ENCODE assay signal across 8 mouse cellular contexts in genomic region chr3:116711624-116712435, GRCm38 (mm10). TPM values are rescaled to one million over a fixed set of nuclear protein-coding genes. Genes with fewer than 3 reads are reported as not detected.
DNase-seq lines count a peak whose midpoint lies in the region; ATAC-seq and TF ChIP-seq lines count a peak whose summit lies in the region.

No protein-coding gene starts in this region.

- H3K4me1 ChIP-seq in brown adipose tissue, adult 24 weeks (ENCODE audit: control insufficient read depth, insufficient read depth, insufficient read length, low read length) = peaks cover 10% of the 10 kb centered on the region; the same call in 1 of the 2 replicates
- H3K4me1 ChIP-seq in heart, embryonic 13.5 days = peaks cover 29% of the 10 kb centered on the region
- peaks cover 34% of the 10 kb centered on the region for H3K4me1 ChIP-seq in liver, embryonic 12.5 days

- H3K9me3 ChIP-seq in heart, embryonic 13.5 days = no peaks in the 10 kb centered on the region
- no peaks in the 10 kb centered on the region for H3K9me3 ChIP-seq in liver, embryonic 12.5 days (replicated peaks)

- H3K9ac ChIP-seq in heart, embryonic 13.5 days = peak overlapping the region; percentile 95
- peak overlapping the region; percentile 91 for H3K9ac ChIP-seq in liver, embryonic 12.5 days

- peaks cover 2% of the 10 kb centered on the region for H3K36me3 ChIP-seq in C2C12 (ENCODE audit: control insufficient read depth, insufficient read depth)
- H3K36me3 ChIP-seq in heart, embryonic 13.5 days = peaks cover 3% of the 10 kb centered on the region; the same call in 1 of the 2 replicates
- peaks cover 4% of the 10 kb centered on the region; the same call in 1 of the 2 replicates for H3K36me3 ChIP-seq in liver, embryonic 12.5 days
- H3K36me3 ChIP-seq in splenic B cell, adult 2 months (ENCODE audit: control insufficient read depth, insufficient read depth, low read length, poor library complexity, severe bottlenecking) = no peaks in the 10 kb centered on the region

- peak overlapping the region; percentile 72 for H3K4me3 ChIP-seq in C2C12 (ENCODE audit: insufficient read depth, poor library complexity, severe bottlenecking)
- peak overlapping the region; percentile 97 for H3K4me3 ChIP-seq in brown adipose tissue, adult 24 weeks (ENCODE audit: insufficient read depth, low read depth, low read length)
- H3K4me3 ChIP-seq in heart, embryonic 13.5 days = peak overlapping the region; percentile 96
- peak overlapping the region; percentile 76 for H3K4me3 ChIP-seq in liver, embryonic 12.5 days

- no peak for TF ChIP-seq CTCF in C2C12 (IDR thresholded peaks at IDR 0.05; ENCODE audit: control insufficient read depth, insufficient read depth, insufficient read length)

- H3ac ChIP-seq in C2C12 (ENCODE audit: control insufficient read depth, insufficient read length, low read depth) = peak overlapping the region; percentile 97

- no peaks in the 10 kb centered on the region for H3K27me3 ChIP-seq in C2C12 (ENCODE audit: control insufficient read depth, insufficient read depth, insufficient read length)
- H3K27me3 ChIP-seq in heart, embryonic 13.5 days (replicated peaks) = no peaks in the 10 kb centered on the region
- no peaks in the 10 kb centered on the region for H3K27me3 ChIP-seq in liver, embryonic 12.5 days (replicated peaks)
- no peaks in the 10 kb centered on the region for H3K27me3 ChIP-seq in splenic B cell, adult 2 months (ENCODE audit: control insufficient read depth, insufficient read depth, low read length, poor library complexity, severe bottlenecking)

- H3K79me2 ChIP-seq in C2C12 (ENCODE audit: control insufficient read depth, insufficient read depth) = peaks cover 51% of the 10 kb centered on the region

- under 1% methylated on average over 85 of the region's 85 CpGs for WGBS in heart, embryonic 13.5 days
- WGBS in liver, embryonic 12.5 days (ENCODE audit: insufficient replicate concordance) = 2% methylated on average over 83 of the region's 85 CpGs

- H3K4me2 ChIP-seq in heart, embryonic 13.5 days = peak overlapping the region; percentile 79
- H3K4me2 ChIP-seq in liver, embryonic 12.5 days = peak overlapping the region; percentile 80

- peak; percentile 89 for DNase-seq in kidney, postnatal 10 days
- DNase-seq in naive thymus-derived CD4-positive, alpha-beta T cell, adult 2 months (ENCODE audit: low read depth) = peak; percentile 67
- DNase-seq in splenic B cell, adult 2 months (ENCODE audit: low read depth, low spot score) = peak; percentile 66

- H3K27ac ChIP-seq in brown adipose tissue, adult 24 weeks (replicated peaks; ENCODE audit: low read depth, low read length) = peak overlapping the region; percentile 97
- H3K27ac ChIP-seq in heart, embryonic 13.5 days (replicated peaks) = peak overlapping the region; percentile 84
- peak overlapping the region; percentile 90 for H3K27ac ChIP-seq in liver, embryonic 12.5 days

- H3K79me3 ChIP-seq in C2C12 (ENCODE audit: low read depth) = peaks cover 28% of the 10 kb centered on the region

- peak; percentile 96 for ATAC-seq in erythroid progenitor cell, adult 5-6 weeks (replicated peaks; ENCODE audit: low FRiP score, poor library complexity, severe bottlenecking)
- peak; percentile 69 for ATAC-seq in heart, embryonic 13.5 days (ENCODE audit: extremely low read depth, insufficient number of reproducible peaks, low FRiP score, low TSS enrichment)
- ATAC-seq in liver, embryonic 12.5 days = peak; percentile 92

TF ChIP-seq in C2C12, 6 proteins besides CTCF, POLR2A, EP300 and RAD21:
- TF ChIP-seq USF1 (IDR thresholded peaks at IDR 0.05; ENCODE audit: low read depth) = no peak
- no peak for TF ChIP-seq MAX (IDR thresholded peaks at IDR 0.05)
- TF ChIP-seq FOSL1 (IDR thresholded peaks at IDR 0.05; ENCODE audit: insufficient read depth, low read length, poor library complexity, severe bottlenecking) = no peak
- no peak for TF ChIP-seq MYOG (IDR thresholded peaks at IDR 0.05; ENCODE audit: control insufficient read depth, extremely low read depth, insufficient read length)
- no peak for TF ChIP-seq MYOD1 (IDR thresholded peaks at IDR 0.05; ENCODE audit: control insufficient read depth, insufficient read length, low read depth)
- no peak for TF ChIP-seq CEBPB (IDR thresholded peaks at IDR 0.05; ENCODE audit: low read depth)

RNA-seq across cellular contexts. Expression of gene Slc35a3, which starts 0.8 kb away (rescaled TPM):
- 4.2 TPM for polyA plus RNA-seq in C2C12 (2012; fragmentation: generic; extraction: Trizol)
- 9.6 and 12.6 TPM in 2 replicates for polyA plus RNA-seq in brown adipose tissue, adult 24 weeks (2012; ENCODE audit: insufficient read depth, insufficient read length, missing spikeins)
- total RNA-seq in erythroid progenitor cell, adult 5-6 weeks (2015; ENCODE audit: low replicate concordance) = 15.9 and 19.8 TPM in 2 replicates
- total RNA-seq in erythroid progenitor cell, adult 5-6 weeks (2017; ENCODE audit: low replicate concordance) = 28.3 and 37.6 TPM in 2 replicates
- polyA plus RNA-seq in heart, embryonic 13.5 days (2015; fragmentation: Nextera tagmentation; extraction: Ambion mirVana) = 8.7 and 10.3 TPM in 2 replicates
- 12.0 and 13.8 TPM in 2 replicates for polyA plus RNA-seq in liver, embryonic 12.5 days (2016; fragmentation: Nextera tagmentation; extraction: Ambion mirVana)

RNA-seq across cellular contexts. Expression of gene Gm43191, which starts 30.8 kb away (rescaled TPM):
- polyA plus RNA-seq in C2C12 (2012; fragmentation: generic; extraction: Trizol) = not detected
- not detected in 2 replicates for polyA plus RNA-seq in brown adipose tissue, adult 24 weeks (2012; ENCODE audit: insufficient read depth, insufficient read length, missing spikeins)
- not detected in 2 replicates for total RNA-seq in erythroid progenitor cell, adult 5-6 weeks (2015; ENCODE audit: low replicate concordance)
- not detected in 2 replicates for total RNA-seq in erythroid progenitor cell, adult 5-6 weeks (2017; ENCODE audit: low replicate concordance)
- not detected in 2 replicates for polyA plus RNA-seq in heart, embryonic 13.5 days (2015; fragmentation: Nextera tagmentation; extraction: Ambion mirVana)
- polyA plus RNA-seq in liver, embryonic 12.5 days (2016; fragmentation: Nextera tagmentation; extraction: Ambion mirVana) = not detected in 2 replicates

RNA-seq across cellular contexts. Expression of gene Mfsd14a, which starts 49.4 kb away (rescaled TPM):
- polyA plus RNA-seq in C2C12 (2012; fragmentation: generic; extraction: Trizol) = 13.3 TPM
- 20.5 and 29.8 TPM in 2 replicates for polyA plus RNA-seq in brown adipose tissue, adult 24 weeks (2012; ENCODE audit: insufficient read depth, insufficient read length, missing spikeins)
- total RNA-seq in erythroid progenitor cell, adult 5-6 weeks (2015; ENCODE audit: low replicate concordance) = 23.8 and 27.2 TPM in 2 replicates
- 40.2 and 42.2 TPM in 2 replicates for total RNA-seq in erythroid progenitor cell, adult 5-6 weeks (2017; ENCODE audit: low replicate concordance)
- polyA plus RNA-seq in heart, embryonic 13.5 days (2015; fragmentation: Nextera tagmentation; extraction: Ambion mirVana) = 49.7 and 54.6 TPM in 2 replicates
- polyA plus RNA-seq in liver, embryonic 12.5 days (2016; fragmentation: Nextera tagmentation; extraction: Ambion mirVana) = 49.6 and 53.1 TPM in 2 replicates

Comparison
In these comparisons a context has a peak if more than half of its experiments do, and no peak if none do; other contexts are left out.
1. Peak in every context shown above with its lines: DNase-seq, ATAC-seq, H3K4me3 ChIP-seq and H3K27ac ChIP-seq.